Mouse (Mus musculus) olfactory bulb, adult 2 months (tissue): ENCODE measurements around the gene Tmod2. TPM values are rescaled to one million over a fixed set of nuclear protein-coding genes. Genes with fewer than 3 reads are reported as not detected.

Experiments used
- H3K27ac ChIP-seq: fragments of 200-500 bp; 2 replicates; pipeline ENCODE4 v1.5.1; 2012; ENCODE audit warnings: low read depth, low read length; ENCODE audit not compliant: insufficient read depth
- H3K4me1 ChIP-seq: fragments of 200-500 bp; 2 replicates; pipeline ENCODE4 v1.6.1; 2012; ENCODE audit warnings: low read length; ENCODE audit not compliant: control insufficient read depth, insufficient read depth
- H3K4me3 ChIP-seq: fragments of 200-500 bp; 2 replicates; pipeline ENCODE4 v1.5.1; 2012; ENCODE audit warnings: mild to moderate bottlenecking, low read depth, low read length, moderate library complexity; ENCODE audit not compliant: insufficient read depth
- CTCF ChIP-seq: fragments of 200-500 bp; IDR thresholded peaks from 2 replicates; pipeline ENCODE4 v1.5.1; 2012; ENCODE audit warnings: low read depth, mild to moderate bottlenecking, low read length, moderate library complexity; ENCODE audit not compliant: insufficient read depth
- POLR2A ChIP-seq: fragments of 200-500 bp; IDR thresholded peaks from 2 replicates; pipeline ENCODE4 v1.6.1; 2012; ENCODE audit warnings: mild to moderate bottlenecking, low read depth, low read length, moderate library complexity; ENCODE audit not compliant: insufficient read depth
- WGBS: fragments of 180-500 bp; shearing (Covaris S2); methylation state at CpG from one replicate; pipeline ENCODE4 v1.1.7; 2018; 5-methylcytosine and 5-hydroxymethylcytosine counted together
- polyA plus RNA-seq: library from polyadenylated mRNA; stranded (reverse); fragments of >200 nt; gene quantifications from 2 replicates; pipeline ENCODE4 v1.2.4, GENCODE M21; 2012; ENCODE audit warnings: low replicate concordance; ENCODE audit not compliant: missing spikeins, insufficient read depth, insufficient read length

The Tmod2 gene
- polyA plus RNA-seq, 1 experiment = 107 TPM

- 75% methylated on average over 8 of the region's 8 CpGs for WGBS
- no peak overlapping the region for H3K27ac ChIP-seq
- TF ChIP-seq CTCF = no peak
- TF ChIP-seq POLR2A = no peak
- H3K4me3 ChIP-seq = no peak overlapping the region
- H3K4me1 ChIP-seq = peaks cover 2% of the 10 kb centered on the region; the same call in 1 of the 2 replicates
These were observed 90.2 kb downstream of the Tmod2 start for GRCm38 (mm10) chr9:75520940-75521339.

- TF ChIP-seq POLR2A (no peak), CTCF (no peak)
- no peak overlapping the region for H3K27ac ChIP-seq
- peaks cover 2% of the 10 kb centered on the region; the same call in 1 of the 2 replicates for H3K4me1 ChIP-seq
- WGBS = 82% methylated on average over 3 of the region's 3 CpGs
- no peak overlapping the region for H3K4me3 ChIP-seq
These were observed 93.4 kb downstream of the Tmod2 start for GRCm38 (mm10) chr9:75517751-75518150.

Other genes with a start within 250 kb of the Tmod2 start
- gene Mapk6, start 201.3 kb downstream of the Tmod2 start, polyA plus RNA-seq = not detected in 2 replicates
- not detected in 2 replicates for gene Leo1, start 169.8 kb downstream of the Tmod2 start, polyA plus RNA-seq
- not detected in 2 replicates for gene Tmod3, start 51.7 kb downstream of the Tmod2 start, polyA plus RNA-seq
- gene Lysmd2, start 14.4 kb upstream of the Tmod2 start, polyA plus RNA-seq = not detected in 2 replicates
- gene Scg3, start 72.7 kb upstream of the Tmod2 start, polyA plus RNA-seq = 388 TPM in 1 of 2 replicates, not detected in the other
- not detected in 2 replicates for gene Bmp5, start 164.0 kb upstream of the Tmod2 start, polyA plus RNA-seq